Mouse (Mus musculus) neutrophil, adult 5-6 weeks (primary cell): ENCODE measurements around the gene Ttc6. TPM values are rescaled to one million over a fixed set of nuclear protein-coding genes. Genes with fewer than 3 reads are reported as not detected.

Experiments used
- ATAC-seq: fragments of 151-379, 151-347 bp; 2 replicates; pipeline ENCODE4 v1.8.0; 2017; ENCODE audit warnings: mild to moderate bottlenecking, moderate TSS enrichment; ENCODE audit not compliant: insufficient number of reproducible peaks, poor library complexity, low FRiP score, severe bottlenecking; ENCODE audit errors: extremely low read depth
- total RNA-seq: library from RNA; stranded (forward); fragments of 200-1000 nt; gene quantifications from 2 replicates; pipeline ENCODE4 v1.2.3, GENCODE M21; 2017

Ttc6 gene
- not detected in 2 replicates for total RNA-seq

DNA sequence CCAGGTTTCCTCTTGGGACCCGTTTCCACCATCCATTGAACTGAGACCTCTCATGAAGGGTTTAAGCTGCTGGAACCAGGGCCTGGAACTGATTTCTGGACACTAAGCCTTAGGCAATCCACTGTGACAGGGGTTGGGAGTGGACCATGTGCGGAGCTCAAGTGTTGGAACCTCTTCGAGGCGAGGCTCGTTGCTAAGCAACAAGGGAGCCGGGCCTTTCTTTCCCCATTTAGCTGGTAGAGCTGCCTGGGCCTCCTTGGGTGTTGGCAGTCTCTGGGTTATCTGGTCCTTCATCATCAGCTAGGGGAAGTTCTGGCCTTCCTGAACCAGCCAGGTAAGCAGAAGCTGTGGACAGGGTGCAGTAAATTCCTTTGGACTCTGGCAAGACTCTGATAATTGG, at the start of gene Ttc6:
Gene Ttc6, plus strand, starts transcription at position 205 of the 400 bp plus-strand sequence.
- no peak for ATAC-seq

DNA sequence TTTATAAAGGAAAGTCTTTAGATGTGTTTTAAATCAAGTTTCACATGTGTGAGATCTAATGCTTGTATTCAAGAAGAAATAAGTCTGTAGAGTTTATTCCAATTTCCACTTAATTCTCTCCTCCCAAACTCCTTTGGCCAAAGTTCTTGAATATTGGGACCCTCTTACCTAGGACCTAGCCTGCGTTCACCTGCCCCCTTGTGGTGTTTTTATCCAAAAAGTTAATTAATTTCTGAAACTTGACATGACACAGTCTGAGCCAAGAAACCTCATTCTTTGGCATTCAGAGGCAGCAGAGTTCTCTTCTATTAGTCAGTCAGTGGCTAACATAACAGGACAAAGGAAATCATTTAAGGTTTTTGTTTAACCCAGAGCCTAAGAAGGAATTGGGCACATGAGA, 49.4 kb upstream of the Ttc6 start:
- no peak for ATAC-seq

DNA sequence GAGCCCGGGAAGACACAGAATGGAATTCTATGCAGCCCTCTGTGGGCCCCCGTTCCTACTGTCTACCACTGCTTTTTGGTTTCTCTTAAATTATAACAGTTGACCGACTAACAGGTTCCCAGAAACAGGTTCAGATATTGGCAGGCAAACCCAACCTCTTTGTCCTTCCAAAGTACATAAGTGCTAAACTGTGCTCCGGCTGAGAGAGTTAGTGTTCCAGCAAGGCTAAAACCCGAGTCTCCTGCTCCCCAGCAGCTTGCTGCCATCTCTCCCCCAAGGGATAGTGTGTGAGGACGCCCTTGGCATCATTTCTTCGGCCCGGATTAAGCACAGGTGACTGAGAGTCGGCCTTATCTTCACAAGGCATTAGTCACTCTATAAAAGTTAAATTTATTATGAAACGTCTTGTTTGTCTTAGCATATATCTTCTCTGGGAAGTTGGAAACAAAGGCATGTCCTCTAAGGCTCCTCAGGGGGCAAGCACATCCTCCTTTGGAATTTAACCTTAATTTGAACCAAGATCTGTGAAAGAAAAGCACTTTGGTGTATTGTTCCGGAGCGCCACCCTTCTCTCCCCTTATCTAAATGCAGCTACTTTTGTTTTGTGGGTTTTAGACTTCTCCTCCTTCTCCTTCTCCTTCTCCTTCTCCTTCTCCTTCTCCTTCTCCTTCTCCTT, 48.1 kb upstream of the Ttc6 start:
- no peak for ATAC-seq

DNA sequence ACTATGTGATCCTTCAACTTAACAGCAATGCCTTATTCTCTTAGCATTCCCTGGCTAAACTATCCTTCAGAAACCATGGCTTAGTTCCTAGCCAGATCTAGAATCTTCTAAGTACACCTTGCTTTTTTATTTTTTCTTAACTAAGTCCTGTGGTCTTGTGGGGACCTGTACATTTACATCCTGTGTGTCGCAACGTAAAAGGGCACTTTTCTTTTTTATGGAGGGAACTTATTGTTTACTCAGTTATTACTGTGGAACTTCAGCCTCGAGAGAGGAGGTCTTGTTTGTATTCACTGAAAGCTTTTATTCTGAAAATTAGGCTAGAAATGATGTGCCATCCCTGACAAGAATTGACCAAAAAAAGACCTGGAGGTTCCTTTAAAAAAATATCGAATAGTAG, 35.6 kb upstream of the Ttc6 start:
- no peak for ATAC-seq

DNA sequence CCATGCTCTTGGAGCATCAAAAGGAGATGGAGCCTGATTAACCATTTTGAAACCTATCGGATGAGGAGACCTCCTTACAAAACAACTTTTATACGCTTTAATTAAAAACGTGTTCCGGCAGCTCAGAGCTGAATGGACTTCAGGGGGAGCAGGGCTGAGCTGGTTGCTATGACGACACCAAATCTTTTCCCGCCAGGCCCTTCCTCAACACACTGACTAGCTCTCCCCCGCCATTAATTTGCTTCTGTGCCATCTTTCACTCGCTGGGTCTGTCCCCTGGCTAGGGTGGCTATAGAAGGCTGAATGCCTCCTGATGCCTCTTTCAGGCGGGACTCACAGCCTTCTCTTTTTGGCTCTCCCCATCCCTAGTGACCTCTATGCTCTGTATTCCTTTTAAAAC, 33.4 kb upstream of the Ttc6 start:
- no peak for ATAC-seq

DNA sequence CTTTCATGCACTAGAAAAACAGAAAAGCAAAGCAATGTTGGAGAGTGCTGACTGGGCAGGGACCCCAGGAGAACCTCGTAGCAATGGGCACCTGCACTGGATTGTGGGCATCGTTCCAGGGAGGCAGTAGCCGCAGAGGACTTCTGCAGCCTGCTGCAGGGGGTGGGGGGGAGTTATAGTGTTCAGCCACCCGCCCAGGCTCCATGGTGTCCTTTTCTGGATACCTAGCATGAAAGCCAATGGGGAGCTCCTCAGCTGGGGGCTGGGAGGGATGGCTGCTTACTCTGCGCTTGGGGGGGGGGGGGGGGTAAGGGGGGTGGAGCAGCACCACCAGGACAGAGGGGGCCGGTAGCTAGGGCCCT, 29.4 kb upstream of the Ttc6 start:
- ATAC-seq = no peak

DNA sequence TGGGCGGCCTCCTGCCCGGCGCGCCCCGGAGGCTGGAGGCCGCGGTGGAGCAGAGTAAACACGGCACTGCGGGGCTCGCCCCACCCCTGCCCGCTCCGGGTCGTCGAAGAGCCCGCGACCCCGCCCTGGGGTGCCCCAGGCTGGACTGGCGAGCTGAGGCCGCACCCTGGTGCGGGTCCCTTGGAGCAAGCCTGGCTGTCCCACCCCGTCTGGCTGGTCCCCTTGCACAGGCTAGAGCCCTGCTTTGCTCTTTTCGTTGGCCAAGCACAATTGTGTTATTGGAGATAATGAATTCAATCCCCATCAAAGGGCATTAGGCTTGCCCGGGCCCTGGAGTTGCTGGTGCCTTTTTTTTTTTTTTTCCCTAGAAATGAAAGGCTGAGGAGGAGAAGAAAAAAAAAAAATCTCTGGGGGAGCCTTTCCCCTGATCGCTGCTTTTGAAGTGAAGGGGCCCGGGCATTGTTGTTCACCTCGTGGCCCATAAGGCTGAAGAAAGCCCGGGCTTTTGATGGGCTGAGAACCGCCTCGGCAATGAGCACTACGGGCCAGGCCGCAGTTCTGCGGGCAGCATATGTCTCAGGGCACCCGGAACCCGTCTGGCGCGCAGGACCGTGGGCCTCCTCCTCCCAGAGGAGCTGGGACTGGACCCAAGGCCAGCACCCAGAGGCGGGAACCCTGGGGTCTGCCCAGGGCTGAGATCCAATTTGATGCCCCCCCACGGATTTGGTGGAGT, 28.9 kb upstream of the Ttc6 start:
- ATAC-seq = no peak

DNA sequence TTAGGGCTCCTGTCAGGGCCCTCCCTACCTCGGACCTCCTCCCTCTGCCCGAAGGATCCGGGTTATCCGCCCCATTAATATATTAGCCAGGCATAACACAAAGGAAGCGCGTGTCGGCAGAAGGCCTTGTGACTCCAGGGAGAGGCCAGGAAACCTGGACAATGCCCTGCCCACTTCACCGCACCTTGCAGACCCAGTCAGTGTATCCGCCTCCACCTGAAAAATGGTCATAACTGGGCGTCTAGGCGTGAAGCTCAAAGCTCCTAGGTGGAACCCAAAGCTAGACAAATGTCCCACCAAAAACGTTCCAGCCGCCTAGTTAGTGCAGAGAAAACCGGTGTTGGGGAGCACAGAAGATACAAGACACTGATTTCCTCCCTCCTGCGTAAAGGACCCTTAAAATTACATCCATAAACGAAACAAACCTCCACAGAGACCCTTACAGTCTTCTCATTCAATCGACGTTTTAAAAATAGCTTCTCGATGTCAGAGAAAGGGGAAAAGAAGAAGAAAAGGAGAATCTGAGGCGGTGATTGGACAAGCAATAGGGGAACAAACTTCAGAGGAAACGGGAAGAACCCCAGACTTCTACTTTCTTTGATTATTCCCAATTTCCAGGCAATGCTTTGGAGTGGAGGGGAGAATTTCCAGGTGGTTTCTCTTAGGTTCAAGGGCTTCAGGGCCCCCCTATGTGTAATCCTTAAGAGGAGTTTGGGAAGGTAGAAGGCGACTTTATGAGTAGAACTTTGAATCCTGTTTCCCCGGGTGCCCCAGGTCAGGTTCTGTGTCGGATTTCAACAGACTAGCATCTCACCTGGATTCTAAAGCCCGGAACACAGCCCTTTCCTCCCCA, 27.6 kb upstream of the Ttc6 start:
- no peak for ATAC-seq

DNA sequence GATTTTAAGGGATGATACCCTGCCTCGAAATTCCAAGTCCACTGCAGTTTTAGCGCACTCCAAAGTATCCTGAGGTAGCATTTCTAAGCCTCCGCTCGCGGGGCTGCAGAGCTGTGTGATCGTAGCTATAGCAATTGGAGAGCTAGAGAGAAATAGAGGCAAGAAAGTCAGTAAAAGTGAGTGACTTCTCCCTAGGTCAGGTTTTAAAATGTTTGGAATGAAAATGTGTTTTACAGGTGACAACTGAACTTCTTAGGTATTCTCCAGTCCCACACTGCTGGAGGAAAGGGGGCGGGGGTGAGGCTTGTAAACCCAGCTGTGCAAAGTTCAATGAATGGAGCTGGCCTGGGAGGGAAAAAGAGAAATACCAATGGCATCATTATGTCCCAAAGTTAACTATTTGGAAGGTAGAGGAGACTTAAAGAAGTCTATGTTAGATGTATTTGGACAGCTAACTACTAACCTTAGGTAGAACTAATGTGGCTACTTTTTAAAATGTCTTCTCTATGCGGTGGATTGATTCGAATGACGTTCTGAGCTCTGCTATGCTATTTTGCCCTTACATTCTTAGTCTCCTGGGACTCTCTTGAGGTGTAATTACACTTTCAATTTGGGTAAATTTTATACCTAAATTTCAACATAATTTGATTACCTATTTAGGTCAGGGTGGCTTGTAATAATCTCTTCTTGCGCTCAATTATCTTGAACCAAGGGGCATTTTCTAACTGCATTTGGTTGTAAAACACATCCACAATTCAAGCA, 26.8 kb upstream of the Ttc6 start:
- ATAC-seq = no peak

DNA sequence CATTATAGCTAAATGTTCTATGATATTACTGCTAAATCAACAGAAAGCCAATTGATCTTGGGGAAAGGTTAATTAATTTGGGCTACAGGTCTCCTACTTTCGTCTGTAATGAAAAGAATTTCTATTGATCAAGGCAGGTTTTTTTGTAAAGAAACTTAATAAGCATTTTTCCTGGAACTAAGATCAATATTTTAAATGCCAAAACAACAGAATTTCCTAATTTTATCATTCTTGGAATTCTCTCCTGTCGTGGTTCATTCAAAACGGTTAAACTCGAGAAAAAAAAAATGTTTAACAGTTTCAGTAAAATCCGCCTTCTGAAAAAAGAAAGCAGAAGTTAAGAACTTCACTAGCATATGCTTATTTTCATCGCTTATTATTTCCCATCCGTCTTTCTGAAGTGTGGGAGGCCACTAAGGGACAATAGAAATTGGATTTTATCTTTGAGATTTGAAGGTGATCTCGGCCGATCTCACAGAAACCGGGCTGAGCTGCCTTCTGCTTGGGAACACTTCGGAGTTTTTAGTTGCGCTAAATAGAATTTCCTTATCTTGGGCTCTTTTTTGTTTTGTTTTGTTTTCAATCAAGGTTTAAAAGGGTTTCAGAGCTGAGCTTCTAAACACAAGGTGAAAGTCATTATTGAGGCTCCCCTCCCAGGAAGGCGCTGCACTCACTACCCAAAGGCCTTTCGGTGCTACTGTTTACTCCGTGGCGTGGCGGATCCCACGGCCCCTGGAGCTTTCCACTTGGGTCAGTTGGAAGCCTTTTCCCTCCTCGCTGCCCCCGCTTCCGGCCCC, 25.9 kb upstream of the Ttc6 start:
- no peak for ATAC-seq

DNA sequence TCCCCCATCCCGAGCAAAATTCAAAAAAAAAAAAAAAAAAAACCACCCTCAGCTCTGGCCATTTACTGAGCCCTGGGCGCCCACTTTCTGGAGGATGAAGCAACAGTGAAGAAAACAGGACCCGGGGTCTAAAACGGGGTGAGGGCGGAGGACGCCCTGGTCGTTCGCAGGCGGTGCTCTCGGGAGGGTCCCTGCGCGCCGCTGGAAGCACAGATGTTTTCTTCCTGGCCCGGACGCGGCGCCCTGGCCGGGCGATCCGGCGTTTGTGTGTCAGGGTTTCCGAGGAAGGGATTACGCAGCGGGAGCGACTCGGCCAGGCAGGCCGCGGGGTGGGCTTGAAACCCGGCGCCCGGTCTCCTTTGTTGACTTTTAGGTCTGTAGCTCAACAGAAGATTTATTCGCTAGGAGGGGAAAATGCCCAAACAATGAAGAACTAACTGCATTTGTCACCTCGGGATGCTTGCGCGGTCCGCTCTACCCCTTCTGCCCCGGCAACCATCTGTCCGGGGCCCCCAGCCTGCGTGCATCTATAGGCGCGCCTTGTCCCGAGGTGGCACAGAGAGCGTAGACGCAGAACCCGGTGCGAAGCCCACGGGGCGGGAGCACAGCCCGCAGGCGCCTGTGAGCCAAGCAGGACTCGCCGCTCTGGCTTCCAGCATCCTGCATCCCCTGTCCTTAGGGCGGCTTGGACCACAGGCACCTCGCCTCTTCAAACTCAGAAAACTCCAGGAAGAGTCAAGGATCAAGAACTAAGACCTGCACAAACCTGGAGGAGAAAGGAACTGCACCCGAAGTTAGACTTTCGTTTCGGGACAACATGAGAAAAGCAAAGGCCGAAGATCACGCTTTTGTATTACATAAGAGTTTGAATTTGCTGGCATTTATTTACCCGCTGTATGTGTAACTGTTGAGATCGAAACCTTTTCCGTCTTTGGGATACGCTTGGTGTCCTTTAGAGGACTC, 25.0 kb upstream of the Ttc6 start:
- no peak for ATAC-seq

DNA sequence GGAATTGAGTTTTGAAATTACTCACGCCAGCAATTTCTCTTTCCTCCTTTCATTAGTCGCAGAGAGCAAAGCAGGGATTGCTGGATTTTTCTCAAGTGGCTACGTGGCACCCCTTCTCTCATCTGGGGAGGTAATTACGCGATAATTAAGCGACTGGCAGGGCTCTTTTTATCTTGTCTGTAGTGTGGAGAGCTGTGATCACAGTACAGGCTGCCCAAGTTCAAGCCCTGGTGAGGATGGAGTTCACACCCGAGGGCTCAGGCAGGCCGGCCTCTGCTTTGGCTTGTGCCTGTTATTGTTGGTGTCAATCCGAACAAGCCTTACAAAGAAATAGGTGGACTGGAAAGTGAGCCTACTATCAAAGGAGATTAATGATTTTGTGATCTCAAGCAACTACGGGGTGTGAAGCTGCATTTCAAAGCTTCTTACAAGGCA, 24.3 kb upstream of the Ttc6 start:
- no peak for ATAC-seq

DNA sequence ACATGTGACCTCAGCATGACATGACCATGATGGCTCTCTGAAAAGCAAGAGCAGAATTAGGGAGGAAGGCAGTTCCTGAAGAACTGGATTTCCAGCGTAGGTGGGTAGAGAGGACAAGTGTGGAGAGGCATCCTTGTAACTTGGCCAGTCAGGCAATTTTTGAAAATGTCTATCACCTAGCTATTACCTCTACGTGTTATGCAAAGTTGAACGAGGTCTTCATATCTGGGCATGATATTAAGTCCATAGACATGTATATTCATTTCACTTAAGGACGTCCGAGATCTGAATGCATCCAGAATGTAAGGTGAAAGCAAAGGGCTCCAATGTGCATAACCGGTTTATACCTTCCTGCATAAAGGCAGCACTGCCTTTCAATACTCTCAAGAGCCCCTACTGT, 22.8 kb upstream of the Ttc6 start:
- ATAC-seq = no peak

DNA sequence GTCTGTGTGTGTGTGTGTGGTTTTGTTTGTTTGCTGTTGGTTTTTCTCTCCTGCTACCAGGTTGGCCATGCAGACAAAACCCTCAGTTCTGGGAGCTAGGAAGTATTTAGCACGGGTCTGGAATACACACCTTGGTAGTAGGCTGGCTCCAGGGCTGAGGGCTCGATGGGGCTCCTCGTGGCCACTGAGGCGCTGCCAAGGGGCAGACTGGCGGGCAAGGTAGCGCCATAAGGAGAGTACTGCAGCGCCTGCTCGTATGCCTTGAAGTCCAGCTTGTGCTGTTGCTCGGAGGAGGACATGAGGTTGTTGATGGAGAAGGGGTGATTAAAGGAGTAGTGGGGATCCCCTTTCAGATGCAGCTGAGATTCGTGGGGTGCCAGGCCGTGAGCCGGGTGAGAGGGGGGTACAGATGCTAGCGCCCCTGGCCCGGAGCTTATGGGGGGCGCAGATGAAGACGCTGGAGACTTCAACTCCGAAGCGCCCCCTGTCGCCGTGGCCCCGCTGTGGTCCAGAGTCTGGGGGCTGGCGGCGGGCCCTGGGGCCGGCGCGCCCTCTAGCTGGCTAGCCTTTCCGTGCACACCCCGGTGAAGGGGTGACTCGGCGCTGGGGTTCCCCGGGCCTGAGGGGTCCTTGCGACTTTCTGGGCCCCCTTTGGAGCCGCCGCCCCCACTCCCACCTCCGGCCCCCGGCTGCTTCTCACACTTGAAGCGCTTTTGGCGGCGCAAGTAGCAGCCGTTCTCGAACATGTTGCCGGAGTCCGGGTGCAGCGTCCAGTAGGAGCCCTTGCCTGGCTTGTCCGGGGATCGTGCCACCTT, 21.8 kb upstream of the Ttc6 start:
- no peak for ATAC-seq

DNA sequence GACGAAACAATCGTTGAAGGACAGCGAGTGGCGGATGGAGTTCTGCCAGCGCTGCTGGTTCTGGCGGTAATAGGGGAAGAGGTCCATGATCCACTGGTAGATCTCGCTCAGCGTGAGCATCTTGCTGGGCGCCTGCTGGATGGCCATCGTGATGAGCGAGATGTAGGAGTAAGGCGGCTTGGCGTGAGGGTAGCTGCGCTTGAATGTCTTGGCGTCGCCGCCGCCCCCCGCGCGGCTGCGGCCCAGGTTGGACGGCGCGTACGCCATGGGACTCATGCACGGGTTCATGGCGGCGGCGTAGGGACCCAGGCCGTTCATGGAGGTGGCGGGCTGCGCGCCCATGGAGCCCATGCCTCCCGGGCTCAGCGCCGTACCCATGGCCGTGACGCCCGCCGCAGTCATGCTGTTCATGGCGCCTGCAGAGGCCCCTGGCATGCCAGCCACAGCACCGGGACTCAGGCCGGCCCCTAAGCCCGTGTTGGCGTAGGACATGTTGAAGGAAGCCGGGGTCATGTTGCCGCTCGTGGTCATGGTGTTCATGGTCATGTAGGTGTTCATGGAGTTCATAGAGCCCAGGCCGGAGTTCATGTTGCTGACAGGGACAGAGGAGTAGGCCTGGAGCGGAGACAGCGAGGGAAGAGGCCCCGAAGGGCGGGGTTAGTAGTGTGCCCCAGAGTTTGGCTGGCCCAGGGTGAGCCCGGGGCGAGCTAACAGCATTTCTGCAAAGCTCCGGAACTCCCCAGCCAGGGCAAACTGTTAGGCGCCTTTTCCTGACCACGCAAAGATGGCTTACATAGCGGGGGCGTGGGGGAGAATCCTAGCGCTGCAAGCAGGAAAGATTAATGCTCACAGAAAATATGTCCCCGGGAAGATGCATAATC, 20.9 kb upstream of the Ttc6 start:
- ATAC-seq = no peak

DNA sequence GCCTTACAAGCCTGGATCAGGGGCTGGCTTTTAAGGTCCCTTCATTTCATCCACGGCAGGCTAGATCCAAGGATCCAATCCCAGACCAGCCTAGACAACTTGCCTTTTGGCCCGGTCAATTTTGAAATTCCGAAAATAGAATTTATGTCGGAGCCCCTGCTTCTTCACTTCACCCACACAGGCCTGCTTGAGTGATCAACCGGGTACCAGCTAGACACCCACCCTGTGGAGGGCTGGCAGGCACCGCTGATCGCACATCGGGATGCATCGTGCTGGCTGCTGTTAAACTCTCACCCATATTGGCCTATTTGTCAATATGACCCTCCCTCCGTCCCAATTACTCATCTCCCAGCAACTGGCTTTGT, 20.3 kb upstream of the Ttc6 start:
- no peak for ATAC-seq
